Mouse (Mus musculus) gastrocnemius, postnatal 4 days (tissue): ENCODE results near the gene Ces1d. TPM values are rescaled to one million over a fixed set of nuclear protein-coding genes. Genes with fewer than 3 reads are reported as not detected.
"Not testable (repeated sequence)": the region's sequence is repeated elsewhere in the genome, so short reads cannot be mapped to it uniquely, and the experiment has no call there.

Experiments
- DNase-seq, 2 experiments: peaks; one replicate each; pipeline ENCODE4 v3.0.0; 2021 to 2022; ENCODE audit warnings: low spot score in 2 of 2, mixed read lengths in 2 of 2
- long read RNA-seq, 2 experiments: library from polyadenylated mRNA; stranded (forward); transcript quantifications; one replicate each; pipeline ENCODE4 v2.0.0; 2021
- total RNA-seq, 2 experiments: library from RNA; stranded (reverse); gene quantifications; 2 replicates each; pipeline ENCODE4 v1.2.3; 2021

Gene Ces1d
- total RNA-seq: 1 to 10 TPM; 1.7 to 1.9 TPM
- long read RNA-seq, experiment 1, partial matches to known transcripts: 1 of 2 reads
- long read RNA-seq, experiment 1, other reads (novel, unspliced or antisense): 0 of 2 reads
- long read RNA-seq, experiment 2, partial matches to known transcripts: 0 of 2 reads
- long read RNA-seq, experiment 2, other reads (novel, unspliced or antisense): 1 of 2 reads

- DNase-seq: no peak
These were observed at the start of gene Ces1d for GRCm38 (mm10) chr8:93197685-93198525. Ces1d (minus strand) TSS chr8:93197838.

GRCm38 (mm10) chr8:93246057-93246456 lies 48.4 kb upstream of the Ces1d start:
- no peak for DNase-seq

GRCm38 (mm10) chr8:93239884-93240283 lies 42.2 kb upstream of the Ces1d start:
- no peak for DNase-seq

- DNase-seq: no peak
These were observed 38.0 kb upstream of the Ces1d start for GRCm38 (mm10) chr8:93235681-93236080.

- DNase-seq: no peak
These were observed 37.1 kb upstream of the Ces1d start for GRCm38 (mm10) chr8:93234706-93235105.

- no peak for DNase-seq
These were observed 36.4 kb upstream of the Ces1d start for GRCm38 (mm10) chr8:93234068-93234467.

- DNase-seq: no peak
These were observed 31.8 kb upstream of the Ces1d start, which contains the start of gene Ces1e for GRCm38 (mm10) chr8:93229446-93229845. Ces1e (minus strand) TSS chr8:93229619.

- no peak for DNase-seq
These were observed 31.2 kb upstream of the Ces1d start for GRCm38 (mm10) chr8:93228673-93229370.

GRCm38 (mm10) chr8:93226471-93226870 lies 28.8 kb upstream of the Ces1d start:
- DNase-seq: not testable (repeated sequence)

- no peak for DNase-seq
These were observed 24.3 kb upstream of the Ces1d start for GRCm38 (mm10) chr8:93221896-93222295.

GRCm38 (mm10) chr8:93217867-93218266 lies 20.2 kb upstream of the Ces1d start:
- no peak for DNase-seq

GRCm38 (mm10) chr8:93217375-93217774 lies 19.7 kb upstream of the Ces1d start:
- DNase-seq: no peak

GRCm38 (mm10) chr8:93211091-93211490 lies 13.5 kb upstream of the Ces1d start:
- DNase-seq: no peak

- DNase-seq: not testable (repeated sequence)
These were observed 1.5 kb upstream of the Ces1d start for GRCm38 (mm10) chr8:93199146-93199545.

- DNase-seq: no peak
These were observed 1.2 kb downstream of the Ces1d start for GRCm38 (mm10) chr8:93196436-93196835.

GRCm38 (mm10) chr8:93180581-93181129 lies 17.0 kb downstream of the Ces1d start:
- no peak for DNase-seq

- no peak for DNase-seq
These were observed 21.0 kb downstream of the Ces1d start for GRCm38 (mm10) chr8:93176593-93176992.

- DNase-seq: no peak
These were observed 23.1 kb downstream of the Ces1d start for GRCm38 (mm10) chr8:93174554-93174953.

- DNase-seq: peak in 1 of 2 experiments; percentile 21
These were observed 25.6 kb downstream of the Ces1d start for GRCm38 (mm10) chr8:93171846-93172590.

GRCm38 (mm10) chr8:93163363-93163762 lies 34.3 kb downstream of the Ces1d start:
- no peak for DNase-seq

- no peak for DNase-seq
These were observed 46.2 kb downstream of the Ces1d start for GRCm38 (mm10) chr8:93151401-93151800.
